Mouse (Mus musculus): ENCODE data around the gene 1700029H14Rik.

DNA sequence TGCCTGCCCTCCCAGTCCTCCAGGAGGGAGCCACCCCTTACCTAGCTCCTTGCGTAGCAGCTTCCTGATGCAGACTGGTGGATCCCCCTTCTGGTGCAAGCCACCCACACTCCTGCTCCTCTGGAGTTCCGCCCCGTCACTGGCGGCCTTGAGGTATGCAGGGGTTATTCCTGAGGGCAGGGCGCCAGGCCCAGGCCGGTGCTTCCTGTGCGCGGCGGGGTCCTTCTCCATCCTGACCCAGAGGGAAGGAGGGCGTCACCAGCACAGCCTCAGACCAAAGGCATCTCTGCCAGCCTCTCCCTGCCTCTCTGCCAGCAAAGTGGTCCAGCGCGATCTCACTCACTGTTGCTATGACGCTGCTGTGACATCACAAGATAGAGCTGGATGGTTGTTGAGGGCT lies at the start of gene 1700029H14Rik:
- no peak for TF ChIP-seq CTCF (IDR thresholded peaks at IDR 0.05; ENCODE audit: borderline replicate concordance, control insufficient read depth, extremely low read depth, insufficient read depth, low read length, poor library complexity)
- no peak for TF ChIP-seq POLR2A (IDR thresholded peaks at IDR 0.05; ENCODE audit: control insufficient read depth, extremely low read depth, insufficient read depth, low read length, poor library complexity)
